Mouse (Mus musculus) urinary bladder, adult 18-20 months (tissue): Measurements from ENCODE around the gene Fanci.

Experiments used
- DNase-seq, 2 experiments: peaks; one replicate each; pipeline ENCODE4 v3.0.0; 2022; ENCODE audit warnings: low spot score in 2 of 2, mixed read lengths in 2 of 2

Fanci gene

GRCm38 (mm10) chr7:79387140-79387539 is 4.6 kb upstream of the Fanci start:
- DNase-seq, result no peak

GRCm38 (mm10) chr7:79387991-79388390 is 3.7 kb upstream of the Fanci start:
- no peak for DNase-seq

GRCm38 (mm10) chr7:79388671-79389206 is 3.0 kb upstream of the Fanci start:
- DNase-seq, result no peak

GRCm38 (mm10) chr7:79390141-79390708 is 1.5 kb upstream of the Fanci start:
- no peak for DNase-seq

GRCm38 (mm10) chr7:79391471-79391870 is 258 bp upstream of the Fanci start:
- no peak for DNase-seq

- no peak for DNase-seq
Observed at GRCm38 (mm10) chr7:79392860-79393513, 1.3 kb downstream of the Fanci start.

- no peak for DNase-seq
Observed at GRCm38 (mm10) chr7:79393924-79394323, 2.2 kb downstream of the Fanci start.

- no peak for DNase-seq
Observed at GRCm38 (mm10) chr7:79394666-79395065, 2.9 kb downstream of the Fanci start.

GRCm38 (mm10) chr7:79395186-79395585 is 3.5 kb downstream of the Fanci start:
- DNase-seq, result no peak

- DNase-seq, result peak in 1 of 2 experiments; percentile 19
Observed at GRCm38 (mm10) chr7:79397446-79397963, 5.8 kb downstream of the Fanci start.

GRCm38 (mm10) chr7:79398426-79398825 is 6.7 kb downstream of the Fanci start:
- no peak for DNase-seq

- DNase-seq, result no peak
Observed at GRCm38 (mm10) chr7:79398971-79399370, 7.2 kb downstream of the Fanci start.

GRCm38 (mm10) chr7:79400296-79400695 is 8.6 kb downstream of the Fanci start:
- DNase-seq, result no peak

GRCm38 (mm10) chr7:79414449-79415375 is 23.0 kb downstream of the Fanci start:
- no peak for DNase-seq

- no peak for DNase-seq
Observed at GRCm38 (mm10) chr7:79419950-79420349, 28.2 kb downstream of the Fanci start.

- no peak for DNase-seq
Observed at GRCm38 (mm10) chr7:79422876-79423275, 31.1 kb downstream of the Fanci start.

GRCm38 (mm10) chr7:79425804-79426203 is 34.1 kb downstream of the Fanci start:
- no peak for DNase-seq

GRCm38 (mm10) chr7:79428243-79428642 is 36.5 kb downstream of the Fanci start:
- no peak for DNase-seq

- DNase-seq, result no peak
Observed at GRCm38 (mm10) chr7:79440035-79440434, 48.3 kb downstream of the Fanci start.

GRCm38 (mm10) chr7:79447048-79447447 is 55.3 kb downstream of the Fanci start:
- DNase-seq, result no peak

- no peak for DNase-seq
Observed at GRCm38 (mm10) chr7:79447486-79447885, 55.8 kb downstream of the Fanci start.

GRCm38 (mm10) chr7:79461721-79462120 is 70.0 kb downstream of the Fanci start:
- no peak for DNase-seq
